Mouse (Mus musculus) embryo, embryonic 11 days (tissue): ENCODE measurements around the gene Fkbp15.

Source experiments
- DNase-seq: peaks from one replicate; pipeline ENCODE4 v3.0.0-alpha.2; 2015

Gene Fkbp15

DNA sequence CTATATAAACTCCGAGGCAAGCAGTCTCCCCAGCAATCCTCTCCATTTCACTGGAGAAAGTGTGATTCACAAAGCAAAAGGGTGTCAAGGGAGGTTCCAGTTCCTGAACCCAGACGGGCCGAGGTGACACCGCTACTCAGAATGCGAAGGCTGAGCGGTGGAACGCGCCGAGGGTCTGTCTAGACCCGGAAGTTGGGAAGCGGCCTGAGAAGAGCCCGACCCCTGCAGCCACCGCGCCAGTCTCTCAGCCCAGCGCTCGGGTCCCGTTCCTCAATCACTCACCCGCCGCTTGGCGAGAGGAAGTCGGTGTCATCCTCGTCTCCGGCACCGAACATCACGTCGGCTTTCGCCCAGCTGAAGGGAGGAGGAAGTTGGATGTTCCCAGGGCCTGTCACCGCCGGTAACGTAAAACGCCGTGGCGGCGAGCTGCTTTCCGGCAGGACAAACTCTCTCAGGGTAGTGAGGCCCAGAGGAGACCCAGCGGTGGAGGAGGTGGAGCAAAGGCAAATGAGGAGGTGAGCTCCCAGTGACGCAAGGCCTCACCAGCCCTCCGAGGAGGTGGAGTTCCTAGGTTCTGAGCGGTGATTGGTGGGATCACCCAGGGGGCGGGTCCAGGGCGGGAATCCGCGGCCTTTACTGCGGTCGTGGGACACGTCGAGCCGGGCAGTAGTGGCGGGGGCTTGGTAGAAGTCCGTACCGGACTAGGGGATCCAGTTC lies at the start of gene Fkbp15, which contains the start of gene Slc31a1:
Fkbp15 (minus strand) TSS at position 461 of the 717 bp plus-strand sequence.
Slc31a1 (plus strand) TSS at position 640 of the 717 bp plus-strand sequence.
- DNase-seq, result peak; percentile 98

DNA sequence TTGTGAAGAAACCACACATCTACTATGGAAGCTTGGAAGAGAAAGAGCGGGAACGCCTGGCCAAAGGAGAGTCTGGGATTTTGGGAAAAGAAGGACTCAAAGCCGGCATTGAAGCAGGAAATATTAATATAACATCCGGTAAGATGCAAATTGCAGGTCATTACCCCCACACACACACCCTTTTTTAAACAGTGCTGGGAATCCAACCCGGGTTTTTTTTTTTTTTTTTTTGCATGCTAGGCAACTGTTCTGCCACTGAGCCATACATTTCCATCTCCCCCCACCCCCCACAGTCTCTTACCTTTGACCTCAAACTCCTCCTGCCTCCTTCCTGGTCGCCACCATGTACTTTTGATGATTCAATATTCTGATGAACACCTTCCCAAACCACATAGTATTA lies 49.3 kb upstream of the Fkbp15 start:
- peak; percentile 12 for DNase-seq

DNA sequence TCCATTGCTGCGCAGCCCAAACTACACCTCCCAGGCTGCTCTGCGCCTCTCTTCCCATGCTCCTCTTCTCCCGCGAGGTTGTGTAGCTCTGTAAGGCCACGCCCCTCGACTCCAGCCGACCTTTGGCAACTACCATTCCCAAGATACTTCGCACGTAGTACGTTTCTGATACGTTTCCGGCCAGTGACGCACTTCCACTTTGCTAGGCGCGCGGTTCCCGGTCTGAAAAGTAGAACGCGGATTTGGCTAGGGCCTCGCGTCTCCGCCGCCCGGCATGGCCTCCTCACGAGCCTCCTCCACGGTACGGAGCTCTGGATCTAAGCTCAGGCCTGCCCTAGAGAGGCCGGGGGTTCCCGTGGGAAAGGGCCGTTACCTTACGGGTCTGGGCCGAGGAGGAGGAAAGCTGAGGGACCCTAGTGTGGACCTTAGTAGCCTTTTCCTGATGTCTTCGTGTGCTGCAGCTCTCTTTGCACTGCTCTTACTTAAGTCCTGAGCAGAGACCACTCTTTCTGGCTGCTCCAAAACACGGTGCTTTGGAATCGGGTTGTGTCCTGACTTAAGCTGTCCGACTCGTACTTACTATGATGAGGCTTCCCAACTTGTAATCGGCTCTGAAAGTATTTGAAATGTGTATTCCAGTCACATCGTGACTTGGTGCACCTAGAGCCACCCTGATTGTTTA lies 48.4 kb upstream of the Fkbp15 start, which contains the start of the genes Cdc26 and Prpf4:
Cdc26 (minus strand) TSS at position 42 of the 682 bp plus-strand sequence.
Prpf4 (plus strand) TSS at position 197 of the 682 bp plus-strand sequence.
- peak; percentile 100 for DNase-seq

DNA sequence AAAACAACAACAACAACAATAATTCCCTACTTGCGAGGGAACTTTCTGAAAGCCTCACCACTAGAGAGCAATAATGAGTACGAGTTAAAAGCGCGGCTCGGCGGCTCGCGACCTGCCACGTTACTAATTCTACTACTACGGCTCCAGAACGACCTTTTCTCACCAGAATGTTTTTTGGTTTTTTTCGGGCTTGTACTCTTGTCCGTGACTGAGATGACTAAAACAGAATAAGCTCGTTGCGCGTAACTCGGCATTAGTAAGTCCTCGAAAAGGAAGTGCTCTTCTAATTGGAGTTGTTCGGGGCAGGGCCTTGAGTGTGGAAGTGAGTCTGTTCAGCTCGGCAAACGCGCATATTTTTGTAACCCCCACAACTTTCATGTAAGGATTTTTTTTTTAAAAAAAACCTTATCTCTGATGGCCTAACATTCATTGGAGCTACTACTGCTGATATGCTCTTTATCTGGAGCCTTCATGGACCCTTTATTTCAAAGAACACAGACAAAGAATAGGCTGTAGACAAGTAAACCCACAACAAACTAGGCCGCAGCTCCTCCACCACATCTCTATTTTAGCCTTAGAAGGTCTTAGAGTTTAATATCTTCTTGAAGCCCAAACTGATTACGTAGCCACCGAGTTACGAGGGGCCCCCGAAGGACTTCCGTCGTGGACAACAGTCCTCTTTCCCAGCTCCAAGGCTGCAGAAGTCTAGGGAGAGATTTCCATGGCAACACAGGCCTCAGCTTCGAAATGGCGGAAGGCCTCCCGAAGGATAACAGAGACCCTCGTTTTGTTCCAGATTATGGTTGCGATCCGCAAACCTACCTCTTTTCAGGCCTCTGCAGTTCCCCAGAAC lies 47.6 kb upstream of the Fkbp15 start:
- DNase-seq, result peak; percentile 88

DNA sequence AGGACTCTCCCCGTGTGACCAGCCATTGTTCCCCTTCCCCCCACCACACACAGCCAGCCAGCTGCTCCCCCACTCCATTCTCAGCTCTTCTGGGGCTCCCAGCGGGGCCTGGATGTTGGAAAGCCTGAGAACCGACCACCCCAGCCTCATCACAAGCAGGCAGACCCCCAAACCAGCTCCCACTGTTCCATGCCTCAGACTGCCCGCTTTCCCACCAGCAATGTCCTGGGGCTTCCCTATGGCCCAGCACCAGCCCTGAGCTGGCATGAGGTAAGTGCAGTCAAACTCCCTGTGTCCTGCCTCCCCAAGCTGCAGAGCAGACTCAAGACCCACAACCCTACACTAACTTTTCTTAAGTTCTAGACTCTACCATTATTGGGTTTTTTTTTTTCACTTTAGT lies 45.8 kb upstream of the Fkbp15 start:
- no peak for DNase-seq

DNA sequence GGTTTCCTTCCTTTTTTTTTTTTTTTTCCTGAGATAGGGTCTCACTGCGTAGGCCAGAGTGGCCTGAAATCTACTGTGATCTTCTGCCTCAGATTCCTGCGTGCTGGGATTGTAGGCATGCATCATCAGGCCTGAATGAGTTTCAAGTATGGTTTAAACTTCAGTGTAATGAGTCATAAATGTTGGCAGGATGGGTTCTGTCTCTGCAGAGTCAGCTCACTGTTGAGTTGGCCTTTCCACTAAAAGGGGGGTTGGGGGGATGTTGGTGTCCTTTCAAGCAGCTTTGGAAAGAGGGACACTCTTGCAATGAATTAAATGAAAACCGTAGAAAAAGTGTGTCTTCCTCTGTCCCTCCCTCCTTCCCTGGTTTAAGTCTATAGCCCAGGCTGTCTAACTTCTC lies 38.6 kb upstream of the Fkbp15 start:
- DNase-seq, result no peak

DNA sequence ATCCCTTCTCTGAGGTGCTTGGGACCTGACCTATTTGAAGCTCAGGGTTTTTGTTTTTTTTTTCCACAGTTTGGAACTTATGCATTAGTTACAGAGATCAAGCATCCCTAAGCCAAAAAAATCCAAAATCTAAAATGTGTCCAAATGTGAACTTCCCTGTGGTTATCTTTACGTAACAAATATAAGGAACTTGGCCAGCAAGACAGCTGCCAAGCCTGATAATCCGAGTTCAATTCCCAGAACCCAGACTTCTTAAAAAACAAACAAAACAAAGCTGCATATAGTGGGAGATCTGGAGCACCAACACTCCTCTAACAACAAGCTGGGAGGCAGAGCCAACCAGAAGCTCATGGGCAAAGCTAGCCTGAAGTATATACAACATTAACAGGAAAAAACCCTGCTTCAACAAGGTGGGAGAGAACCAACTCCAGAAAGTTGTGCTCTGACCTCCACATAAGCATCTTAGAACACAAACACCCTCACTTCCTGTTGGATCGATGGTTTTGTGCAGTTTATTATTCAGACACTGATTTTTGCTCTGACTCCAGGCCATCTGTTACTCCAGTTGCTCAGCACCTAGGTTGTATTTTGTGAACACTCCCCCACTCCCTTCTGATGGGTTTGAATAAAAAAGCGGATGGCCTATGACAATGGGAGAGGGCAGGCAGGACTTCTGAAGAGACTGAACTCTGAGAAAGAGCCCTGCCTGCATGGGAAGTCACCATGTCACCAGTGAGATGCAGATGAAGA lies 37.4 kb upstream of the Fkbp15 start:
- no peak for DNase-seq

DNA sequence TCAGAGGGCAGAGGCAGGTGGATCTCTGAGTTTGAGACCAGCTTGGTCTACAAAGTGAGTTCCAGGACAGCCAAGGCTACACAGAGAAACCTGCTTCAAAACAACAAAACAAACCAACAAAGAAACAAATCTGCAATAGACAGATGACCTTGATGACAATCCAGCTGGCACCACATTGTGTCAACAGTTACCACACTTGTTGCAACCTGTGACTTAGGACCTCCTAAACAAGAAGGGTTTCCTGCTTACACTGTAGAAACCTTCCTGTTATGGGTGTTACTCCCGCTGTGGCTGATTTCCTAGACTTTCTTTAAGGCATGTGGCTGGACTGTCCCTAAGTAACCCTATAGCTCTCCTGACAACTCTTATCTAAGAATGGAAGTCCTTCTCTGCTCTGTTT lies 35.5 kb upstream of the Fkbp15 start:
- no peak for DNase-seq

DNA sequence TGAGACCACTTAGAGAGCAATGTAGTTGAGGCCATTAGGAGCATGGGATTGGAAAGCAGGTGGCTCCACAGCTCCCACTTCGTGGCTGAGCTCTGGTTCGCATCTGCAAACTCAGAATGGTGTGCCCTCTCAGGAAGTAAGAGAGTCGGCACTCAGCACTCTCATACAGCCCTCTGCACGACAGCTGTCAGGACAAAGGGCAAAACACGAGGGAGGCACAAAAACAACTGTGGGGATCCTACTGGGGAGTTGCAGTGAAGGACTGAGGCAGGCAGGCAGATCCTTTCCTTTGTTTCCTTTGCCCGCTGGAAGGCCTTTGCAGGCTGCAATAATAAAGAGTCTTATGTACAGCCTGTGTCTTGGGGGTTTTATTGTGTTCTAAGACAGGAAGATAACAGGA lies 33.1 kb upstream of the Fkbp15 start:
- DNase-seq, result peak; percentile 7

DNA sequence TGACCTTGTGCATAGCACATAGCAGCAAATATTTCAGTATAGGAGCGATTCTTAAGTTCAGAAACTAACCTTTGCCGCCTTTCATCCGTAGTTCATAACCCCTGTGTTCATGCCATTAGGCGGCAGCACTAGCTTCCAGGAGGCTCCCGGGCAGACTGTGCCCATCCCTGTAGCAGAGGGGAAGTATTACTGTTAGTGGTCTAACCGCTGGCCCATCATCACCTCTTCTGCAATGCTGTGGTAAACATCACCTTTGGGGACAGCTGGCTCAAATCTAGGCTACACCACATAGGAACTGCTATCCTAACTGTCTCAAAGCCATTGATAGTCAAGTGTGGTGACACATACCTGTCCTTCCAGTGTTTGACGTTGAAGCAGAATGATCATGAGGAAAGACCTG lies 31.5 kb upstream of the Fkbp15 start:
- no peak for DNase-seq

DNA sequence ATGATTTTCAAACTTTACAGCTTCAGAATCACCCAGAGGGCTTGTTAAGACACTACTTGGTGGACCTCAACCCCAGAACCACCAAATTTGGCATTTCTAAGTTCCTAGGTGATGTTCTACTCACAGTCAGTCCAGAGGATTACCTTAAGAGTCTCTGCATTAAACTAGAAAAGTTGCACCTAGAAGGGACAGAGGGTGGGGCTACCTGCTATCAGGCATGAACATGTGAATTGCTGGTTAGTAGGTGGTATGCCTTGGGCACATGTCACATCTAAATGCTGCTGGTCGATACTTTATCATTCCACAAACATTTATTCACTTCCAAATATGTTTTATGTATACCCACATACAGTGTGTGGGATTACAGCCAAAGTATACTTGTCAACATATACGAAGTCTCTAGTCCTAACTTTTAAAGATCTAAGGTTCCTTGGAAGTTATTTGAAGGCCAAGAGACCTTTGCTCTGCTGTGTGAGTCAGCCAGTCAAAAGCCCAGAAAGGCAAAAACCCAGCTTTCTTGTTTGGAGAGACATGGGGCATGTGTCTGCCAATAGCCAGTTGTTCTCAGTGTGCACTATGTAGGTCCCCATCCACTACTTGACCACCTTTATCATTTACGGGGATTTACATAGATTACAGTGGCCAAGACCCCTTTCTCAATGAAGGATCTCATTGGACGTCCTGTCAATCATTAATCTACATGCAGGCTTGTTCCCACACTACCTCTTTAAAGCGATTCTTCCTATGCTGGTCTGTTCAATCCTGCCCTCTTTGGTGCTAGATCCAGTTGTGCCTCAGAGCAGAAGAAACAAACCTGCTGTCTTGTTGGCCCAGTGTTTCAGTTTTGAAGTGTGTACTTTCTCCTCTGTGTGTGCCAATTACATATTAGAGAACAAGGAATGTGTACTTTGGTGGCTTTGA lies 29.5 kb upstream of the Fkbp15 start:
- DNase-seq, result no peak

DNA sequence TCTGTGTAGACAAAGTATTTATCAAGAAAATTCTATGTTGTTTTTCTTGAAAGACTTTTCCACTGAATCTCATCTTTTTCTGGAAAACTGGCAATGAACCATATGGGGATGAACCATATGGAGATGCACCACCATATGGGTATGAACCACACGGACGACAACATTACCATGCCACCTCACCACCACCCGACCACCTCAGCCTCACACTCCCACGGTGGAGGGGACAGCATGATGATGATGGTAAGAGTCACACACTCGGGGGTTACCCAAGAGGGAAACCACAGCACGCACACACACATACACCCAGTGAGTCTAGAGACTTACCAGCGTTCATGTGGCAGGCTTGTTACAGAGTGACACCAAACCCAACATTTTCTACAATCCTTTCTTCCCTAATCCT lies 25.1 kb upstream of the Fkbp15 start:
- DNase-seq, result no peak

DNA sequence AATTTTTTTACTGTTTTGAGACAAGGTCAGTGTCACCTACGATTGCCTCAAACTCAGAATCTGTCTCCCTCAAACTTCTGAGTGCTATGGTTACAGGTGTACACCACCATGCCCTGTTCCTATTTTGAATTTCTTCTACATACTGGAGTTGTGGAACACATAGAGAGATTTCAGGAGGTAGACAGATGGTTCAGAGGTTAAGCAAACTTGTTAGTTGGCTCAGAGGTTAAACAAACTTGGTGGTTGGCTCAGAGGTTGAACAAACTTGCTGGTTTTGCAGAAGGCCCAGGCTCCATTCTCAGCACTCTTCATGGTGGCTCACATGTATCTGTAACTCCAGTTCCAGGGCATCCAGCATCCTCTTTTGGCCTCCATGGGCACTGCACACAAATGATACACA lies 23.8 kb upstream of the Fkbp15 start:
- DNase-seq, result no peak

DNA sequence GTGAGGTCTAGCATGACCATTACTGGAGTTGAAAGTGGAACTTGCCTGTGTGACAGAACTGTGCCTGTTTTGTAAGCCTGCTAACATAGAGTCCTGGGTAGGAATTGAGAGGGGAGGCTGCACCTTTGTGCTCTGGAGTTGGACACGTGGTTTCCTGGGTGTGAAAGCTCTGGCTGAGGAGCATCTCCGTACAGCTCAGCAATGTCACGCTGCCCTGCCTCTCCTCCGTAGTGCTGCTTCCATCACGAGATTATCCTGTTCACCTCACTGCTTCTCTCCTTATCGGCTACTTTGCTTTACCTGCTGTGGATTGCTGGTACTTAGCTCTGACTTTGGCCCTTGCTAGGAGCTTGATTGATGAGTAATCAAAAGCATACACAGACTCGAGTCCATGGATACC lies 23.4 kb upstream of the Fkbp15 start:
- no peak for DNase-seq

DNA sequence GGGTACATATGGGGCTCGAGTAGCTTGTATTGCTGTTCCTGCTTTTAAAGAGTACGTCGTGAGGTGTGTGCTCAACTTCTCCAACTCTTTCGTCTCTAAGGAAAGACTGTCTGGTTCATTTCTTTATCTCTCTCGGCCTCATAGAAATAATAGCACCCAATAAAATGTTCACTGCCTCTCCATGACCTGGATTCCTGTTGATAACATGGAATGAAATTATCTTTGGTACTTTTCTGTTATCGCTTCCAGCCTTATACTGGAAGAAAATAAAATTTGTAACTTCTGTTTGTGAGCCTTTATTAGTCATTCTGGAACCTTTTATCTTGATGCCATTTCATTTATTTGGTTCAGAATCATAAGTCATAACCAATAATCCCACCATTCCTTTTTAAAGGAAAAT lies 22.9 kb upstream of the Fkbp15 start:
- no peak for DNase-seq

DNA sequence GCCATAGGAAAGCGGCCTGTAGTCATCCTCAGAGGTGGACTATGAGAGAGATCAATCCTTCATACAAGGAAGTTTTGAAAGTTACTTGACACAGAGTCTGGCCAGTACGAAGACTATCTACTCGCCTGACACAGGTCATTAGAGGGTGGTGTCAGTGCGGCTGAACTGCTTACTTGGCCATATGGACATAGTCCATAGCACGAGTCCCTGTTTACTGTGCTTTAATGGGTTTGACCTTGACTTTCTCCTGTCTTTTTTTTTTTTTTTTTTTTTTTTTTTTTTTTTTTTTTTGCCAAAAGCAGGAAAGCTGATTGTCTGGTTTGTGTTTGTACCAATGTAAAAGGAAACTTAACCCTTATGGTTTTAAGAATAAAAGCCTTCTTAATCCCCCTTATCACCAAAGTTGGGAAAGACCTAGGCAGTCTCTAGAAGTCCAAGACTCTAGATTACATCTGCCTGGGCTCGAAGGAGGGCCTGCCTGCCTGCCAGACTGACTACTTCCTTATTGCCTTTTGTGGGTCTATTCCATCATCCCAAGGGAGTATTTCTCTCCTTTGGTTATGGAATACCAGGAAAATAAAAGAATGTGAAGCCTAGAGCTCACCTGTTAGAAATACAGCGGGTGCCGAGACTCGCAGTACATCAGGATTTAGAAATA lies 19.5 kb upstream of the Fkbp15 start:
- no peak for DNase-seq

DNA sequence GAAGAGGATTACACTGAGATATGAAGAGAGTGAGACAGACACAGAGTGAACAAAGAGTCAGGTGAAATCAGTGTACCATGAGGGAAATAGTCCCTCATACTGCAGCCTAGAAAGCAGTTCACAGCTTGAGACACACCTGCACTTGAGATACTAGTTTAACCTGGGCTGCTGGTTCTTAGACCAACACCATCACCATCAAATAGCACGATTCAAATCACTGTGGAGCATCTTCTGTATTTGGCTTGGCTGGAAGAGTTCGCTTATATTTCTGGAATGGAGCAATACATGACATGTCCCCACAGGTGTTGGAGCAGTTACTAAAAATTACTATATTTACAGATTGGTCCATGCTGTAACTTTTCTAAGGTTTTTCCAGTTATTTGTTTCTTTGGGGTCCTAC lies 15.8 kb upstream of the Fkbp15 start:
- DNase-seq, result no peak

DNA sequence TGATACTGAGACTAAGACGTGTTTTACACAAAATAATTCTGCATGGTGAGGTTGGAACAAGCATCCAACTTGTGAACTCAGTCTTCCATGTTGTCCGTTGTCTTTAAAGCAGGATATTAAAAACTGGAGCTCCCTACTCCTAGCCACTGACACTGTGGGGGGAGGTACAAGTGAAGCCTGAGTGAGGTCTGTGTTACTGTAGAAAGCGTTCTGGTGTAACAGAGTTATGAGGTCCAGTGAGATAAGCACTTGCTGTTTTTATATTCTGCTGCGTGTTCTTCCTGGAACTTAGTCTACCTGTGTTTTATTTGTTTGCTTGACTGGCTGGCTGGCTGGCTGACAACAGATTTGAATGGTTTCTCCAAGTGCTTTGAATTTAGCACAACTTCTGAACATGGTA lies 14.0 kb upstream of the Fkbp15 start:
- DNase-seq, result no peak

DNA sequence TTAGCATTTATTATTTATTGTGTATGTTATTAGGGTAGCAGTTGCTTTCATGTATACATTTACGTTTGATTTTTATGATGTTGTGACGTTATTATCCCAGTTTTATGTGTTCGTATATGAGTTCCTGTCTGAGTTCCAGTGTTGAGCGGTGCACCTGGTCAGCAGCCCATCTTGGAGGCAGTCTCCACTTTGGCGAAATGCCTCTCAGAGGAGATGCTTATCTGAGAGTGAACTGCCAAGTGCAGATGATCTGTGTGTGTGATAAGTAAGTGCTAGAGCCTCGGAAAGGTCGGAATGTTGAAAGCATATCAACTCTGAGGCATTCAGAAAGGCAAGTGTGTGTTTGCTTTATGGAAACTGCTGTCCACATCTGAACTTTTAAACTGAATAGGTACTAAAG lies 13.3 kb upstream of the Fkbp15 start:
- DNase-seq, result no peak

DNA sequence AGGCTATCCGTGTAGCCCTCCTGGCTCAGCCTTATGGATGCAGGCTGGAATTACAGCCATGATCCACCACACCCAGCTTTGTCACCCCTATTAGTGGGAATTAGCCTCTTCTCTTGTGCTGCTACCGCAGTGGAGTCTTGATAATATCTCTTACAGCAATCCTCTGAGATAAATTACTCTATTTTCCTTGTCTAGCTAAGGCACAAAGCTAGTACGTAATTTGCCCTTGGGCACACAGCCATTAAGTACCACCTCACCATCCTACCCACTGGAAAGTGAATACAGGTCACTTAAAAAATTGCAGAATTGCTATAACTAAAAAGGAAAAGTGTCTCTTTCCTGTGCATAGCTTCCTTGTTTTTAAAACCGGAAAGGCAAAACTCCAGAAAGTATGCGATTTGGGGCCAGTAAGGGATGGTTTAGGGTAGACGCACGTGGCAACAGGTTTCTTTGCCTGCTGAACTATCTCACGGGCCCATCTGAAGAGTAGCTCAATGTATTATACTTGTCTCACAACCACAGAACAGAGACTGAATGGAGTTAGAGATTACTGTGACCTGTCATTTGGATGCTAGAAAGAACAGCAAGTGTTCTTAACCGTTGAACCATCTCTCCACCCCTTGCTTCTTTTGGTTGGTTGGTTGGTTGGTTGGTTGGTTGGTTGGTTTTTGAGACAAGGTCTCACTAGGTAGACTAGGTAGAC lies 12.6 kb upstream of the Fkbp15 start:
- no peak for DNase-seq
